Mouse (Mus musculus) spleen, adult 18-20 months (tissue): ENCODE measurements around the gene Camk2b.

ENCODE experiments used
- DNase-seq, 2 experiments: peaks; one replicate each; pipeline ENCODE4 v3.0.0; 2022; ENCODE audit warnings: mixed read lengths in 2 of 2

Gene Camk2b

GRCm38 (mm10) chr11:6048208-6048607 lies 18.0 kb downstream of the Camk2b start:
- no peak for DNase-seq

- DNase-seq: no peak
Measured at GRCm38 (mm10) chr11:6038929-6039328, 27.2 kb downstream of the Camk2b start.

DNA sequence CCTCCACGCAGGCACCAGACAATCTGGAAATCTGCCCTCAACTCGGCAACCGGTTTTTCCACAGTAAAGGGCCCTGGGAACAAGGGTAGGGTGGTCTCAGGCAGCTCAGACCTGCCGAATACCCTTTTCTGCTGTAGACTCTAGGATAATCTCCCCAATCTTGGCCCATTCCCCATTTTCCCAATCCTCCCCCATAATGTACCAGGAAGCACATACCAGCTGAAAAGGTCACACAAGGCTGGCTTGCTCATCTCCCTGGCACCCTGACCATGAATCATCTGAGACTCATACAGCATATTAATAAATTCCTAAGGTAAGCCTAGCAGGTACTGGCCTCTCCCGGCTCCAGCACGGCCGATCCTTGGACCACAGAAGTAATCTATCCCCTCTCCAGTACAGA lies 28.5 kb downstream of the Camk2b start:
- DNase-seq: no peak

GRCm38 (mm10) chr11:6037198-6037597 lies 29.0 kb downstream of the Camk2b start:
- DNase-seq: no peak

DNA sequence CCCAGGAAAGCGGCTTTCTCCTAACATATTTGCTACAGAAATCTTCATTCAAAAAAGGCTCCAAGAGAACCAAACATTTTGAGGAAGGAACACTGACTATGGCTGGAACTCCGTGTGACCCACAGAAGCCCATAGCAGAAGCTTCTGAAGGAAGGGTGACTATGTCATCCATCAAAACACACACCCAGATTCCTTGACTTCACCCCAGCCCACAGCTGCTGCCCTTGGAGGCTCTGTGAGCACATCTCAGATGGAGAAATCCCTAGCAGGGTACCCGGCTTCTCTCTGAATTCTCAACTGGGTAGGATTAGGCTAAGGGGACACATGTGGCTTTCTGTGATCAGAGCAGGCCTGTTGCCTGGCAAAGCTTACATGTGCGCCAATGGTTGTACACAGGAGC lies 29.7 kb downstream of the Camk2b start:
- no peak for DNase-seq

- DNase-seq: no peak
Measured at GRCm38 (mm10) chr11:6035521-6035920, 30.6 kb downstream of the Camk2b start.

DNA sequence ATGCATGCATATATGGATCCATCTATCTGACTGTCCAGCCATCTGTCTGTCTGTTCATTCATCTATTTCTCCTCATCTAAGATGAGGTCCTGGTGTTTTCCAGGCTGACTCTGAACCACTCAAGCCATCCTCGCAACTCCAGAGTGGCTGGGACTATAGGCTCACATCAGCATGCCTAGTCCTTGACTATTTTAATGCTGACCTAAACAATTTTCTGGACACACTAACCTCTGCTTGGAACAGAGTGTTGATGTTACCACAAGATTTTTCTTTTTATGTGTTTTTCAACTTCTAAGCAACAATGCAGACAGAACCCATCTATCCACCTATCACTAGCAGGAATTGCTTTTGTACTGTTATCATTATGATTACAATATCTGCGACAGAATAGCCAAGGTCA lies 31.4 kb downstream of the Camk2b start:
- DNase-seq: no peak

DNA sequence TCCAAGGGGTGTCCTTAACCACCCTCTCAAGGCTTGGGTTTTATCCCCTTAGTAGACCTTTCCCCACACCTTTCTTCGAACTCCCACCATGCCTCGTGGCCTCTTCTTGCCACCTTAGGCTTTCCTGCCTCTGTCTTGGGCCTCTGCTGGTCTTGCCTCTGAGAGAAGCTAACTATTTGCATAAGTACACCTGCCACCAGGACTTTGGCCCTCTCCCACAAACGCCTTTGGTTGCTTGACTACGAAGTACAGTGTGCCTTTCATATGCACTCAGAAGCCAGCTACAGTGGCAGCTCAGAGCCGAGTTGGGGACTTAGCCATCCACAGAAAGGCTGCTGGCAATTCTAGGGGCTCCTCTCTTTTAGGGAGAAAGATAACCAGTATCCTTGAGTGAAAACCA lies 32.4 kb downstream of the Camk2b start:
- DNase-seq: no peak

DNA sequence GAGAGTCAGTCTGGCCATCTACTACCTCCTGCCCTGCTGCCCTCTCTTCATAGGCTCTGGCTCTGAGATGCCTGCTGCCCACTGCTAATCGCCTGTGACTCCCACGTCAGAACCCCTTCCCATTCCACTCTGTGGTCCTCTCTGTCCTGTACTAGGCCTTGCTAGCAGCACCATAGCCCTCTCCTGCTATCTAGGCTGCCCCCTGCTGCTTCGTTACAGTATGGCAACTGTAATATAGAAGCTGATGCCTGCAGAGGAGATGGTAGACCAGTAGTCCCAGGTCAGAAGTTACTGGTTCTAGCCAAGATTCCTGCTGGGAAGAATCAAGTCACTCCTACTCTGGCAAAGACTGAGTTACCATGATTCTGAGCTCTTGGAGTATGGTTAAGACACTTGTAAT lies 33.0 kb downstream of the Camk2b start:
- DNase-seq: peak; percentile 28 to 72

DNA sequence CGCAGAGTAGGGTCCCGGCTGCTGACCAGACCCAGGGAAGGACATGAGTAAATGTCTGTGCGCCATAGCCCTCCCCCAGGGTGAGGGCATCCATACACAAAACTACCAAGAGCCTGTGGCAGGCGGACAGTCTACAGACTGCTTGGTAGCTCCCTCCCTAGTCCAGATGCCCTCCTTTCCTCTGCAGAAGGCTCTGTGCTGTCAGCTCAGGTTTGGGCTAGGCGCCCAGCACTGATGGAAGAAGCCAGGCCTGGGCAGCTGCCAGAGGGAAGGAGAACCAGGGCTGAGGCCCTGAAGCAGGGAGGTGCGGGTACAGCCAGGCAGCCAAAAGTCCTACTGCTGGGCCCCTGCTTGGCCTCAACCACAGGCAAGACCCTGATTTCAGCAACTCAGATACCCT lies 35.5 kb downstream of the Camk2b start:
- DNase-seq: no peak

DNA sequence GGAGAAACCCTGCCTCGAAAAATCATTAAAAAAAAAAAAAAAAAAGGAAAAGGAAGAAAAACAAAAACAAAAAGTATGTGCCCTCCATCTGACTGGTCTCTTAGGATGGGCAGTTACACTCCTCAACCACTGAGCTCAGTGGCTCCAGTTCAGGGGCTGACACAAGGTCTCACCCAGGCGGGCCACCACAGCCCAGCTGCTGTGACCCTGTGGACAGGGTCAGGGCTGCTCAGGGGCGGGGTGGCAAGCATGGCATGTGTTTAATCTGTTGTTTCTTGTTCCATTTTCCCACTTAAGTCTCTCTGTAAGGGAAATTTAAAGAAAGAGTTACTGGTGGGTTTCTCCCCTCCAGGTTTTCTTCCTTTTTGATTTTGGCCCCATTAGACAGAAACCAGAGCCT lies 36.4 kb downstream of the Camk2b start:
- DNase-seq: no peak

DNA sequence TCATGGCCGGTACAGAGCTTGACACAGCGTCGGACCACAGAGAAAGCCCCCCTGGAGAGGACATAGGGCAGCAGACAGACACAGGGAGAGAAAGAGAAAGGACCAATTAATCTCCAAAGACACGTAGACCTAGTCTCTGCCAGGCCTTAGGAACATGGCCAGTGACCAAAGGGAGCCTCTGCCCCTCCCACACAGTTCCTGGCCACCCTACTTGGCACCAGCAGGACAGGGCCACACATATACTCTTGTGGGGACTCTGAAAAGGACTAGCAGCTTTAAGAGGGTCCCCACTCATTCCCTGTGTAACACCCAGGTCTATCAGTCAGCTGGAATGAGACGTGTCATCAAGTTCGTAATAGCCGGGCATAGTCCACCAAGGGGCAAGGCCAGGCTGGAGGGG lies 37.3 kb downstream of the Camk2b start:
- no peak for DNase-seq

GRCm38 (mm10) chr11:6026361-6026760 lies 39.8 kb downstream of the Camk2b start:
- peak; percentile 34 to 59 for DNase-seq

- no peak for DNase-seq
Measured at GRCm38 (mm10) chr11:6024923-6025652, 41.1 kb downstream of the Camk2b start.

- DNase-seq: no peak
Measured at GRCm38 (mm10) chr11:6020897-6021839, 45.0 kb downstream of the Camk2b start.

- DNase-seq: no peak
Measured at GRCm38 (mm10) chr11:6020360-6020759, 45.8 kb downstream of the Camk2b start.

- DNase-seq: no peak
Measured at GRCm38 (mm10) chr11:6018218-6019010, 47.7 kb downstream of the Camk2b start.

DNA sequence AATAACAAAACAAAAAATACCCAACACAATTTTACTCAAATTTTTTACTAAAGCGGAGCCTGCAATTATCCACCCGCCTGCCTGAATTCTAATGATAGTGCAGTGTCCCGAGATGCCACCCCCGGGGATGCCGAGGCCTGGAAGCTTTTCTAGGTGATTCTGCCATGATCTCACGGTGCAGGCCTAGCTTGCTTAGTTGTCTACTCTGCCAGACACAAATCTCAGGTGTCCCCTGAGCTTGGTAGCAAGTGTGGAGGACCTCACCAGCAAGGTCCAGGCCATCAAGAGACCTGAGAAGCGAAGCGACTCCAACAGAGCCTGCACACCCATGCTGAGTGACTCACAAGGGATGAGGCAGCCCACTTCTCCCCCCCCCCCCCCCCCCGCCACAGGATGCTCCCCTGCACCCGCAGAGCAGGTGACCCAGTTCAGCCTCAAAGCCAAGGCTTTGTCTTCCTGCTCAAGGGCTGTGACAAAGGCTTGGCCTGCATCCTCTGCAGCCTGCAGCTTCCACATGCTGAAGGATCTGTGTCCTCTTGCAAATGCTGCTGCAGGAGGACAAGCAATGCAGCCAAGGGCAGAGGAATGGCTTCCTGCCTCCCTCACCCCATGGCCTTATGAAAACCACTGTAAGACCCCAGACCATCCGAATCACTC lies 48.5 kb downstream of the Camk2b start:
- no peak for DNase-seq

- no peak for DNase-seq
Measured at GRCm38 (mm10) chr11:6016797-6017395, 49.3 kb downstream of the Camk2b start.

GRCm38 (mm10) chr11:6016368-6016767 lies 49.8 kb downstream of the Camk2b start:
- no peak for DNase-seq

GRCm38 (mm10) chr11:6015011-6015431 lies 51.1 kb downstream of the Camk2b start:
- DNase-seq: no peak

DNA sequence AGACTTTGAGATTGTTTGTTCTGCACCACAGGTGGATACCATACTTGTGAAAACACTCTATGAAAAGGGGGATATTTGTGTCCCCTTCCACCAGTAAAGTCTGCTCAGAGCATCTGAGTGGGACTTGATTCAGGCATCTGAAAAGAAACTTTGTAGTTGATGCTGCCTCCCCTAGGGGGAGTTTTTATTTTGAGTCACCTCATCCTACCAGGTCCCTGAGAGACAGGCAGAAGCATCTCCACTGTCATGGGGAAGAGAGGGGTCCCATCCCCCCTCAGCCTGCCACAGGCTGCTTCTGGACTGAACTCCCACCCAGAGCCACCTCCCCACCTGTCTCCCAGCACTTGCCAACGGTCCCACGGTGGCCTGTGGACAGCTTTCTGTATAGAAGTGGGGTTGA lies 52.8 kb downstream of the Camk2b start:
- no peak for DNase-seq
